Mouse (Mus musculus) liver, adult 10 weeks (tissue): Measurements from ENCODE around the gene Gm21830. TPM values are rescaled to one million over a fixed set of nuclear protein-coding genes. Genes with fewer than 3 reads are reported as not detected.

Experiments
- polyA plus RNA-seq: library from polyadenylated mRNA; stranded (reverse); fragments of 350-450 nt; fragmentation: Illumina TruSeq; extraction: RNeasy Lipid Tissue Mini Kit (QIAGEN cat#74804); gene quantifications from one replicate; pipeline ENCODE4 v1.2.3, GENCODE M21; 2014; ENCODE audit warnings: low read depth, low replicate concordance

Gene Gm21830
- not detected for polyA plus RNA-seq

GRCm38 (mm10) chr2:67413425-67413824 is at the start of gene Gm21830:
TSS of gene Gm21830 (plus strand) at chr2:67413725.

GRCm38 (mm10) chr2:67433081-67433480 is 19.6 kb downstream of the Gm21830 start, which contains the start of gene Gm26727:
TSS of gene Gm26727 (minus strand) at chr2:67433181.

DNA sequence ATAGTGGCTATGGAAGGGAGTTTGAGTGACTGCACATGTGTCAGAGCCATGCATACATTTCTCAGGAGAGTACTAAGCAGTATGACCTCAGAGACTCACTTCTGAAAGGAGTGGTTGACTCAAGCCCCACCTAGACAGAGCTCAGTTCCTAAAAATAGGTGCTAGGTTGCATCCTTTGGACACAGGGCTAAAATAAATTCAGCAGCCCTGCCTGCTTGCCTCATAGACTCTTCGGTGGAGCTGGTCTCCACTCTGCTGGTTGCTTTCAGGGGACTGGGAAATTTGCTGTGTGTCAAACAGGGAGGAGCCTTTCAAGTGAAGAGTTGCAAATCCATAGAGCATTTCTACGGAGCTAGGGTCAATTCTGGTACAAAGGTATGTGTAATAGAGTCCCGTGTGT is 32.3 kb downstream of the Gm21830 start, which contains the start of gene Xirp2:
Xirp2 (plus strand) TSS at position 223 of the 400 bp plus-strand sequence.

Other genes with a start within 250 kb of the Gm21830 start
- gene Gm26727, start 19.5 kb downstream of the Gm21830 start, polyA plus RNA-seq: not detected
- not detected for gene Xirp2, start 32.3 kb downstream of the Gm21830 start, polyA plus RNA-seq
- gene B3galt1, start 152.1 kb downstream of the Gm21830 start, polyA plus RNA-seq: 43.9 TPM